Mouse (Mus musculus) small intestine, adult 2 months (tissue): ENCODE measurements around the gene Map7d3. TPM values are rescaled to one million over a fixed set of nuclear protein-coding genes. Genes with fewer than 3 reads are reported as not detected.
A peak's percentile ranks its signal among the peaks of the same experiment; 100 is the strongest.

ENCODE experiments used
- H3K27ac ChIP-seq: fragments of 200-500 bp; 2 replicates; pipeline ENCODE4 v1.5.1; 2012; ENCODE audit warnings: low read depth, low read length, control low read depth, inconsistent platforms; ENCODE audit not compliant: insufficient read depth
- H3K27me3 ChIP-seq: fragments of 200-500 bp; 2 replicates; pipeline ENCODE4 v1.6.1; 2012; ENCODE audit warnings: mild to moderate bottlenecking, moderate library complexity, low read length, inconsistent platforms; ENCODE audit not compliant: control insufficient read depth, insufficient read depth
- H3K36me3 ChIP-seq: fragments of 200-500 bp; 2 replicates; pipeline ENCODE4 v1.6.1; 2012; ENCODE audit warnings: mild to moderate bottlenecking, low read length, control low read depth, inconsistent platforms; ENCODE audit not compliant: control insufficient read depth, insufficient read depth
- H3K4me1 ChIP-seq: fragments of 200-500 bp; 2 replicates; pipeline ENCODE4 v1.6.1; 2012; ENCODE audit warnings: low read length, inconsistent platforms, mixed read lengths; ENCODE audit not compliant: control insufficient read depth, insufficient read depth, insufficient read length
- H3K4me3 ChIP-seq: fragments of 200-500 bp; 2 replicates; pipeline ENCODE4 v1.5.1; 2012; ENCODE audit warnings: low read depth, mild to moderate bottlenecking, control low read depth, inconsistent platforms, low read length, moderate library complexity
- CTCF ChIP-seq: fragments of 200-500 bp; IDR thresholded peaks from 2 replicates; pipeline ENCODE4 v1.5.1; 2012; ENCODE audit warnings: low read depth, mild to moderate bottlenecking, control low read depth, inconsistent platforms, low read length, moderate library complexity, mixed read lengths; ENCODE audit not compliant: insufficient replicate concordance, insufficient read length; ENCODE audit errors: extremely low read depth
- POLR2A ChIP-seq: fragments of 200-500 bp; IDR thresholded peaks from 2 replicates; pipeline ENCODE4 v1.6.1; 2012; ENCODE audit warnings: low read depth, mild to moderate bottlenecking, control low read depth, inconsistent platforms, low read length, moderate library complexity
- WGBS: fragments of 180-500 bp; shearing (Covaris S2); methylation state at CpG from one replicate; pipeline ENCODE4 v1.1.7; 2018; 5-methylcytosine and 5-hydroxymethylcytosine counted together
- polyA plus RNA-seq: library from polyadenylated mRNA; depleted of rRNA; stranded (reverse); fragments of >200 nt; gene quantifications from 2 replicates; pipeline ENCODE4 v1.2.3, GENCODE M21; 2012; rRNA removed

Gene Map7d3
- polyA plus RNA-seq, 1 experiment = not detected

DNA sequence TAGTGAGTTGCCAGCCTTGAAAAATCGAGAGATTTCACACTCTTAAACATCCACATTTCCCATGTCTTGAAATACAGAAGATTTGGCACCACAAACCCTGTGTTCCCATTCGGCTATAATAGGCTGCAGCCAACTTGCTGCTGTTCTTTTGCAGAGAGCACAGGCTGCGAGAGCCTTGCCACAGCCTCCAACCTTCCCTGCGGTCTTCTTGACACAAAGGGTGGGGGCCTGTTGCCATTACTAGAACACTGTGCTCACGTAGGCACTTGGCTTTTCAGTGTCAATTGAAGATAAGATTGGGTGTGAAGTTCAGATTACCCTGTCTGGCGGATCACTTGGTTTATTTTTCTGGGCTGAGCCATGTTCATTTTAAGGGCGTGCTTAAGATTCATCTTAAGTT, 65.8 kb downstream of the Map7d3 start:
- Histone ChIP-seq H3K4me3 (no peak overlapping the region), H3K27me3 (no peaks in the 10 kb centered on the region), H3K27ac (no peak overlapping the region), H3K4me1 (no peaks in the 10 kb centered on the region), H3K36me3 (no peaks in the 10 kb centered on the region)
- no peak for TF ChIP-seq CTCF
- TF ChIP-seq POLR2A = no peak
- 37% methylated on average over 7 of the region's 7 CpGs for WGBS

DNA sequence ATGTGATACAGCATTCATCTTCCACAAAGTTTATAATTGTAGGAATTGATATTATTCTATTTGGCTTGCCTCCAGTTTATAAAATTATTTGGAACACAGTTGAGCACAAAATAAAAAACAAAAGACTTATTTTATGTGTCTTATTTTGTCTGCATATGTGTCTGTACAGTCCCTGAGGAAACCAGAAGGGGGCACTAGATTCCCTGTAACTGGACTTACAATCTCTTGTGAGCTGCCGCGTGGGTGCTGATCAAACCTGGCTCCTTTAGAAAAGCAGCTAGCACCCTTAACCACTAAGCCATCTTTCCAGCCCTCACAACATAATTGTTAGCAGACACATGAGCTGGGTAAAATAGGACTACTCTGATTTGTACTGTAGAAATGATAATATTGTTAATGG, 66.5 kb downstream of the Map7d3 start:
- Histone ChIP-seq H3K4me3 (no peak overlapping the region), H3K36me3 (no peaks in the 10 kb centered on the region), H3K27me3 (no peaks in the 10 kb centered on the region), H3K27ac (no peak overlapping the region), H3K4me1 (no peaks in the 10 kb centered on the region)
- TF ChIP-seq CTCF (peak; percentile 27; the same call in 1 of the 2 replicates), POLR2A (no peak)
- 3% methylated on average over 2 of the region's 2 CpGs for WGBS

DNA sequence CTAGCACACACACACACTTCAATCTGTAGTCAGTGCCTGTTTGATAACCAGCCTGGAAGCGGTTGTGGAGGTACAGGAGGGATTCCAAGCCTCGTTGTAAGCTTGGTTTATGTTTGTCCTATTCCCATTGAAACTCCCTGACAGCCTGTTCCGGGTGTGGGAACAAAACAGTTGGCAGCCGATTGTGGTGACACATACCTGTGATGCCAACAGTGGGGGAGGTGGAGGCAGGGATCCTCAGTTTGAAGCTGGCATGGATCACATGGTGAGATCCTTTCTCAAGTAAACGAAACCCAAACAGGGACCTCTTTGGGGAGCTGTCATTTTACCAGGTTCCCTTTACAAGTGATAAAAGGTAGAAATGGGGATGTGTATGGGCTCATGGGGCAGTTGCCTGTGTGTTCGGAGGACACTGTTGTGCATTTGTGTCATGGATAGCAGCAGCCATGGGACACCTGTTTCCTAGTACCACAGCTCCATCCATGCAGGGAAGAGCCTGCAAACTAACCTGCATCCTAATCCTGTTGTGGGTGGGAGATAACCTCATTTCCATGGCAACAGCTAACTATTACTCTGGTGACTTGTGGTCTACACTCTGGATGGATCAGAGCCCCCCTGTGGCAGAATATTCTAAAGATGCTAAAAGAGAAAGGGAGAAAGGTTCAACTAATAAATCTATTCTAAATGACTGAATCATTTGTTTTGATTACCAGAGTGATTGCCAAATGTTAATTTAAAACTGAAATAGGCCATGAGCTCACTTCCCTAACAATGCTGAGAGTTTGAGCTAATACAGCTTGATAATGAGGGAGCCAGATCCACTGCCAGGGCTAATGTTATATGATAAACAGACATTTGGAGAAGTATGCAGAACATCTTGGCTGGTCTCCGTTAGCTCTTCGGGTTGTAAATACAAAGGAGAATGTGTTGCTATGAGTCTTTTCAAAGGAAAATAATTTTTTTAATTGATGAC, 68.5 kb downstream of the Map7d3 start:
- TF ChIP-seq CTCF (no peak), POLR2A (no peak)
- 65% methylated on average over 8 of the region's 8 CpGs for WGBS

DNA sequence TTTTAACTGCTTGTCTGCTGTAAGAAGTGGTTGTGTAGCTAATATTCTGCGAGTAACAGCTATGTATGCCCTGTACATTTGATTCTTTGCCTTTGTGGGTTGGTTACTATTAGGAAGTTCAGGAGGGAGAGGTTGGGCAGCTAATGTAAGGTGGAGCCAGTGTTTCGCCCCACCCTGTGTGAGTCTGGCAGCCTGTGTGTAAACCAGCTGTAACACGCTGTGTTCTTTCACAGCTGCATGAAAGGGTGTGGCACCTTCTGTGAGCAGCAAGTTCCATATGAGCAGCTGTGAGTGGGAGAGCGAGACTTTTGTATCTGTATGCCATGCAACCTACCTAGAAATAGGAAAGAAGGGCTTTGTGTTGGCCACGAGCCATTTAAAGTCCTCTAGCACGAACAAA, 70.0 kb downstream of the Map7d3 start:
- no peaks in the 10 kb centered on the region for H3K36me3 ChIP-seq
- no peak overlapping the region for H3K27ac ChIP-seq
- 38% methylated on average over 6 of the region's 6 CpGs for WGBS
- no peak for TF ChIP-seq CTCF
- TF ChIP-seq POLR2A = no peak
- no peaks in the 10 kb centered on the region for H3K27me3 ChIP-seq
- no peaks in the 10 kb centered on the region for H3K4me1 ChIP-seq
- no peak overlapping the region for H3K4me3 ChIP-seq

More for the DNA sequence above, 68.5 kb downstream of the Map7d3 start:
- H3K36me3 ChIP-seq = no peaks in the 10 kb centered on the region
- no peaks in the 10 kb centered on the region for H3K4me1 ChIP-seq
- H3K27ac ChIP-seq = no peak overlapping the region
- H3K4me3 ChIP-seq = no peak overlapping the region
- no peaks in the 10 kb centered on the region for H3K27me3 ChIP-seq

DNA sequence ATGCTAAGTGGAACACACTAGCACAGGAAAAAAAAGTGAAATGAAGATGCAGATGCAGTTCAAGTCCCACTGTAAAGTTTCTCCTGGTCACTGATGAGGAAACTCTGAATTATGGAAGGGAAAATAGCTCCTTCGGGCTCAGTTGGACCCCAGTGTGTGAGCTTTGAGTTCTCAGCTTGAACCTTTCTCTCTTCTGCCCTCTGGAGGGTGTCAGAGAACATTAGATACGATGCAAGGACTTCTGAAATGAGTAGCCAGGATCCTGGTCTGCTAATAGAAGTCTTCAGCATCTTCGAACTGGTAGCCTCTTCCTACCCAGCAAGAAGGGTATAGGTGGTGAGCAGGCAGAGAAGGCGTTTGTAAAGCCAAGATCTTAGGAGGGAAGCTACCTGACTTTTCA, 70.6 kb downstream of the Map7d3 start:
- Histone ChIP-seq H3K27me3 (no peaks in the 10 kb centered on the region), H3K4me3 (no peak overlapping the region), H3K4me1 (no peaks in the 10 kb centered on the region), H3K36me3 (no peaks in the 10 kb centered on the region), H3K27ac (no peak overlapping the region)
- 37% methylated on average over 4 of the region's 4 CpGs for WGBS
- TF ChIP-seq POLR2A = no peak
- TF ChIP-seq CTCF = no peak

Other genes starting within 250 kb of the Map7d3 start
- 0.71 and 1.5 TPM in 2 replicates for gene Mmgt1, start 224.3 kb downstream of the Map7d3 start, polyA plus RNA-seq
- 6.1 and 12.3 TPM in 2 replicates for gene Slc9a6, start 212.6 kb downstream of the Map7d3 start, polyA plus RNA-seq
- 63.3 and 119 TPM in 2 replicates for gene Fhl1, start 90.5 kb downstream of the Map7d3 start, polyA plus RNA-seq
- gene Adgrg4, start 47.8 kb upstream of the Map7d3 start, polyA plus RNA-seq = 0.11 and 0.44 TPM in 2 replicates
- not detected in 2 replicates for gene Brs3, start 220.7 kb upstream of the Map7d3 start, polyA plus RNA-seq
- gene Htatsf1, start 231.3 kb upstream of the Map7d3 start, polyA plus RNA-seq = 5.3 and 7.4 TPM in 2 replicates